Mouse (Mus musculus): Measurements from ENCODE around the gene Lgals8.

The Lgals8 gene

GRCm38 (mm10) chr13:12460881-12461729 lies 3.6 kb downstream of the Lgals8 start:
- DNase-seq (ENCODE audit: low read depth, low spot score): peak; percentile 81

- peak; percentile 19 for DNase-seq (ENCODE audit: low read depth, low spot score)
Observed at GRCm38 (mm10) chr13:12460443-12460842, 4.3 kb downstream of the Lgals8 start.

DNA sequence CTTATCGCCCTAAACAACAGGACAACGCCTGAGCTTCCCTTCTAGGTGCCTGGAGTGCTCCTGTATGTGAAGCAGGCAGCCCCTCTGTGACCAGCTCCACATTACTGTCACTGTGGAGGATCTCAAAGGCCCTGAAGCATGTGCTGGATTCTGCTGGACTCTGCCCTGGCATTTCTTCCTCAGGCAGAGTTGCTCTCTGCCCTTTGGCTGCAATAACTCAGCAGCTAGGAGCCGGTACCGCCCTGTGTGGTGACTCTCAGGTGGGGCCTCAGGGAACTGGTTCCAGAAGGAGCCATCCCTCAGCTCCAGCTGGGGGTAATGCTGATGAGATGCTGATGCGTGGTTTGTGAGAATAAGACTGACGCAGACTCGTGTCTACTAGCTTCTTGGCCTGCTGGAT lies 8.0 kb downstream of the Lgals8 start:
- no peak for DNase-seq (ENCODE audit: low read depth, low spot score)

- no peak for DNase-seq (ENCODE audit: low read depth, low spot score)
Observed at GRCm38 (mm10) chr13:12454686-12455390, 9.9 kb downstream of the Lgals8 start.

- no peak for DNase-seq (ENCODE audit: low read depth, low spot score)
Observed at GRCm38 (mm10) chr13:12453150-12453549, 11.6 kb downstream of the Lgals8 start.

DNA sequence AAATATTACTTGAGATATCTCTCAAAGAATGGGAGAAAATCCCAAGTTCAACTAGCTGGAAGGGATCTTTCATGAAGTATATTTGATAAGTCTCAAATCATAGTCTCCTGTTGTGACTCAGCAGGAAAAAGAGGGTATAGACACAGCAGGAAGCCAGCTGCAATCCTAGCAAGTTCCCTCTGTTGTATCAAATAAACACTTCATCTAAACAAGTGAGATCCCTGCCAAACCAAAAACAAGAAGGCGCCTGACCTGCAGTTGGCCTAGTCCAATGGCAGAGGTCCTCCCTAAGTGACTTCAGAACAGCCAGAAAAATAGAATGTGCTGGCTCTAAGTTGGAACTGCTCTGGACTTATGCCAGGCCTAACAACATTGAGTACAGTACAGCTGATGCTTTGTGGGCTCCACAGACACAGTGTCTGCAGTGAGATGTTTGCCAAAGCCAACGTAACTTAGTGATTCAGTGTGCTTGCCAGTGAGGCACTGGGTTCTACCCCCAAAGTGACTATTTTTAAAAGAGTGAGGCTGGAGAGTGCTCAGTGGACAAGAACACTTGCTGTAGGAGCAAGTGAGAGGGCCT lies 22.6 kb downstream of the Lgals8 start:
- no peak for DNase-seq (ENCODE audit: low read depth, low spot score)

DNA sequence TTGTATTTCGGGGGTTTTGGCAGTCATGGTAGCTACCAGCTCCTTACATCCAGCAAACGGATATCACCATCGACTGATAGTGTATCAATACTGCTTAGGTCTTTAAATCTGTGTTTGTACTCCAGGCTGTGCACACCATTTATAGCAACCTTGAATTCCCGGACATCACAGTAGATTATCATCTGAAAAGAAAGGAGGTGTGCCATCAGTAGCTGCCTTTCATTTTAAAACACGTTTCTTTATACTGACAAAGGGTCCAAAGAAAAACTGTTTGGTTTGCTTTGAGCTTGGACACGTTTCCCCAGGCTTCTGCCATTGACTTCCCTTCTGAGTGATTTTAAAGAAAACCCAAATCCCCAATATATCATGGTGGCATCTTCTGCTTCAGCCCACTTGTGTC lies 23.9 kb downstream of the Lgals8 start:
- peak; percentile 45 for DNase-seq (ENCODE audit: low read depth, low spot score)

DNA sequence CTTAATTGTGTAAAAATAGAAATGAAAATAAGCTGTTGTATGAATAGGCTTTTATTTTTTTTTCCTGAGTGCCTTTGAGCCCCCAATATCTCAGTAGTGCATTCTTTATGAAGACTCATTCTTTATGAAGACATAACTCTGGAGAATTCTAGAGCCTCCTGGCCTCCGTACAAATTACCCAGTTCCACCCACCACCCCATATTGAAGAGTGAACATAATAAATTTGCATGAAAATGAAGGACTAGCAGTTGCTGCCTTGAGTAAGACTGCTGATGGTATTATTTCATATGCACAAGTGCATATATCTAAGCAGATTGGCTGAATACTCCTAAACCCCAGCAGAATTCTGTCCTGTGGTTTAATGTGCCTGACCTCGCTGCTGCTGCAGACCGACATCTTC lies 25.2 kb downstream of the Lgals8 start:
- DNase-seq (ENCODE audit: low read depth, low spot score): no peak

GRCm38 (mm10) chr13:12433843-12434242 lies 30.9 kb downstream of the Lgals8 start:
- no peak for DNase-seq (ENCODE audit: low read depth, low spot score)

GRCm38 (mm10) chr13:12428556-12428955 lies 36.2 kb downstream of the Lgals8 start:
- no peak for DNase-seq (ENCODE audit: low read depth, low spot score)

DNA sequence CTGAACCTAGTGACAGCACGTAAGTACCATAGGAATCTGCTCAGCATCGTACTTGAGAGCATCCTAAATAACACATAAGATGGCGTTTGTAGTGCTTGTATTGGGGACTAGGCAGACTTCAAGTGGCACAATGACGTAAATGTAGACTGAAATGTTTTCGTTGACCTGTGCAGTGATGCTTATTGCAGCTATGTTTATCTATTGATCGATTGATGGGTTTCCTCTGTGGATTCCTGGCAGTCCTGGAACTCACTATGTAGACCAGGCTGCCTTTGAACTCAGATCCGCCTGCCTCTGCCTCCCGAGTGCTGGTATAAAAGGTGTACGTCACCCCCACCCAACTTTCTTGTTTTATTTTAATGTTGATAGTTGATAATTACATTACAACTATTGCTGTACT lies 44.1 kb downstream of the Lgals8 start:
- DNase-seq (ENCODE audit: low read depth, low spot score): no peak

DNA sequence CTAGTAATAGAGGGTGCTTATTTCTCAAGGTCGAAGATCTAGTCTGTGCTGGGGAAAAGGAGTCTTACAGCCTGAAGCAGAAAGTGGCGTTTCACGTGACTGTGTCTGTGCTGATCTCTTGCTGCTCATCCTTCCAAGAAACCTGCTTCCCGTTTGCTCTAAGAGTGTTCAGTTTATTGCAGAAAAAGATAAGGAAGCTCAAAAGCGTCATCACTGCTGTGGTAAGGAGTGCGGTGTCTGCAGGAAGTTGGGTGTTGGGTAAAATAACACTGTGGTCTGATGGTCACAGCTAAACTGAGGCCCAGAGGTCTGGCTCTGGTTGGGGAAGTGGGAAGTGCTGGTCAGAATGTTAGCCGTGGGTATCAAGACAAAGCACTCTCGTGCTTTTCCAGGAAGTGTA lies 52.7 kb downstream of the Lgals8 start:
- no peak for DNase-seq (ENCODE audit: low read depth, low spot score)

DNA sequence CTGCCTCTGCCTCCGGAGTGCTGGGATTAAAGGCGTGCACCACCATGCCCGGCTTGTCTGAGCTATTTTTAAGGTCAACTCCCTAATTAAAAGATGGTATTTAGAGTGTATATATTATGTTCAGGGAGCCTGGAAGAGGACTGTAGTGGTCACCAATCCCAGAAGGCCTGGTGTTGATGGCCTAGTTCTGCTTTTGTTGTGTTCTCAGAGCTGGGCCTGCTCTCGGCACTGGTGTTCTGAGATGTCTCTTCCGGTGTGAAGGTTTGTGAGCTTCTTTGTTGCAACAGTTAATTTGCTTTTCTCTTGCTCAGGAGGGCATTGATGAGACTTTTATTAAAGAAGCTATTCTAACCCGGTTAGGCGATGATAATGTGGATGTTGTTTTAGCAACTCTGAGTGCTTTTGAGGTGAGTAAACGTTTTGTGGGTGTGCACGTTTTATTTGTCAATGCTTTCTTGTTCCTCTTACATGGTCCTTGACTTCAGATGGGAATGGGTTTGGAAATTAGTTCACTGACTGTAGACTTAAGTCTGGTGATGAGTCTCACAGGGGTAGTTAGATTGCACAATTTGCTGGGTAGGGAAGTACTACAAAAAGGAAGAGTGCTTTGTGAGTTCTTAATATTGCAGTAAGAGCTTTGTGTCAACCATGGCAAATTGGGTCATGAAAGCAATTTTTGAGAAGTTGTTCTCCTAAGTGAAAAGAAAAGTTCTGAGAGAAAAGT lies 56.2 kb downstream of the Lgals8 start:
- no peak for DNase-seq (ENCODE audit: low read depth, low spot score)

GRCm38 (mm10) chr13:12395571-12395970 lies 69.2 kb downstream of the Lgals8 start:
- peak; percentile 74 for DNase-seq (ENCODE audit: low read depth, low spot score)

DNA sequence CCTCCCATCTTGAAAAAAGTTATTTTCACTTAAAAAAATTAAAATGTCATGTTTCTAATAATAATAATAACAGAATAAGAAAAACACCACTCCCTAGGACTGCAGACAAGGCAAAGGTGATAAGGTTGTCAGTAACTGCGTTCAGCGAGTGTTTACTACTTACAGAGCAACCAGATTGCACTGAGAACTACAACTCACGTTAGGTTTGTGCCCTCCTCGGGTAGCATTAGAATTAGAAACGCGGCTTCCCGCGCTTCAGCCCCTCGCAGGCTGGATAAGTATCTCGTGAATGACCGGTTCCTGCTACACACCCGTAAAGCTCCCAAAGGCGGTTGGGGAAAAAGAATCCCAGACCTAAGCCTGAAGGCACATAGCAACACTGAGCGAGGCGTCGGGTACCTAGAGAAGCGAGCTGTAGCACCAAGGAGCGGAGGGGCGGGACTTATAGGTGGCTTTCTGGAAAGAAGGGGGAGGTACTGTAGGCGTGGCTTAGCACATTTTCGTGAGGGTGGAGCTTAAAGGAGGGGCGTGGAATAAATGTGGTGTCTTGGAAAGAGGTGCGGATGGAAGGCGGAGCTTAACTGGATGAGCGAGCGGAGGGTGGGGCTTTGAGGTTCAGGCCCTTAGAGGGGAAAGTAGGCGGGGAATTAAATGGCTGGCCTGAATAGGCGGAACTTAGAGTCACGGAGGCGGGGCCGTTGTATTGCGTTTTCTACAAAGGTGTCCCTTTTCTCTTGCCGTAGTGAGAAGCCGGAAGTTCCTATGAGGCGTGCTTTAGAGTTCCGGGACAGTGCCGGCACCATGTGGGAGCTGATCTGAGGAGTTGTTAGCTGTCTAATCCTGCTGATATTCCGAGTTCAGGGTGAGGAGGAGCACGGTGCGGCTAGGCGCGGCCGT lies 69.9 kb downstream of the Lgals8 start, which contains the start of gene Heatr1:
Heatr1 (plus strand) TSS at position 419 of the 897 bp plus-strand sequence.
- peak; percentile 100 for DNase-seq (ENCODE audit: low read depth, low spot score)

Data from R1 (cell line).